Mouse (Mus musculus) macrophage (primary cell): ENCODE data around the gene Phf14. TPM values are rescaled to one million over a fixed set of nuclear protein-coding genes. Genes with fewer than 3 reads are reported as not detected.

Experiments
- polyA plus RNA-seq: library from polyadenylated mRNA; stranded (reverse); fragments of 250-400 nt; gene quantifications from 3 replicates; pipeline ENCODE4 v1.2.4, GENCODE M21; 2018; ENCODE audit warnings: inconsistent platforms

Phf14 gene
- polyA plus RNA-seq, 1 experiment from 2014 or later: 29.8 TPM

Other genes starting within 250 kb of the Phf14 start
- gene Ndufa4, start 312 bp upstream of the Phf14 start, polyA plus RNA-seq: 154 to 384 TPM (median 314 TPM) in 3 replicates